Mouse (Mus musculus): ENCODE data around the gene Dnm2. TPM values are rescaled to one million over a fixed set of nuclear protein-coding genes. Genes with fewer than 3 reads are reported as not detected.
"Not testable (repeated sequence)": the region's sequence is repeated elsewhere in the genome, so short reads cannot be mapped to it uniquely, and the experiment has no call there.

The Dnm2 gene
- polyA plus RNA-seq, 1 experiment from 2014 or later, result 63.2 TPM

DNA sequence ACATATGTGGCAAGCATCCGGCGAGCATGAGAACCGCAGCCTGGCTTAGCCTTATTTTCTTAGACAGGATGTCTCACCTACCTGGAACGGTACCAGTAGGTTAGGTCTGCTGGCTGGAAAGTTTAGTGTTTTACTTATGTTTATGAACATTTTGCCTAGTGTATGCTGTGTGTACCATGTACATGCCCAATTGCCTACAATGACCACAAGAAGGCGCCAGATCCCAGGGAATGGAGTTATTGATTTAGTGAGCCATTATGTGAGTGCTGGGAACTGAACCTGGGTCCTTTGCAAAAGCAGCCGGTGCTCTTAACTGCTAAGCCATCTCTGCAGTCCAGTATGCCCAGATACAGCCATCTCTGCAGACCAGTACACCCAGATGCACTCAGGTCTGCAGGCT lies 53.0 kb downstream of the Dnm2 start:
- H3K4me1 ChIP-seq (ENCODE audit: control insufficient read depth, insufficient read depth, low read length), result no peaks in the 10 kb centered on the region
- peaks cover 39% of the 10 kb centered on the region for H3K36me3 ChIP-seq (ENCODE audit: control insufficient read depth, insufficient read depth, low read length)
- H3K4me3 ChIP-seq (ENCODE audit: low read depth, low read length), result no peak overlapping the region
- H3K27ac ChIP-seq (ENCODE audit: low read length), result no peak overlapping the region
- ATAC-seq, result no peak
- no peak overlapping the region for H3K4me2 ChIP-seq (ENCODE audit: low read length)
- no peaks in the 10 kb centered on the region for H3K9me3 ChIP-seq (replicated peaks; ENCODE audit: control insufficient read depth, low read length, poor library complexity, severe bottlenecking)
- H3K9ac ChIP-seq (ENCODE audit: low read depth, low read length), result no peak overlapping the region
- 98% methylated on average over 6 of the region's 6 CpGs for WGBS
- H3K27me3 ChIP-seq (ENCODE audit: control insufficient read depth, insufficient read depth, low read depth, low read length), result no peaks in the 10 kb centered on the region

DNA sequence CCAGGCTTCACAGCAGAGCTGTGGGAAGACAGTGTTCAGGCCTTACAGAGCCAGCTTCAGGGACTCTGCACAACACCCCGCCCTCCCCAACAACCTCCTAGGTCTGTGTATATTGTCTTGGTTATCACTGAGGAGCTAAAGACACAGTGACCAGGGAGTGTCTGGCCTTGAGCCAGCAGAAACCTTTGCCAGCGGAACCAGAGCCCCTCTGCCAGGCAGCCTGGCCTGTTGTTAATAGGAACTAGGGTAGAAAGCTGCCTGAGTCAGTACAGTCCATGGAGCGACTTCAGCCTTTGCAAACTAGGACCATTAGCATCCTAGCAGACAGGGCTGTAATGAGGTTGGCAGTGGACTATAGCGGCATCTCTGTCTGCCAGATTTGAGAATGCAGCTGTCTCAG lies 59.4 kb downstream of the Dnm2 start:
- peaks cover 25% of the 10 kb centered on the region for H3K36me3 ChIP-seq (ENCODE audit: control insufficient read depth, insufficient read depth, low read length)
- no peaks in the 10 kb centered on the region for H3K4me1 ChIP-seq (ENCODE audit: control insufficient read depth, insufficient read depth, low read length)
- ATAC-seq, result no peak
- H3K27me3 ChIP-seq (ENCODE audit: control insufficient read depth, insufficient read depth, low read depth, low read length), result no peaks in the 10 kb centered on the region
- no peak overlapping the region for H3K9ac ChIP-seq (ENCODE audit: low read depth, low read length)
- no peaks in the 10 kb centered on the region for H3K9me3 ChIP-seq (replicated peaks; ENCODE audit: control insufficient read depth, low read length, poor library complexity, severe bottlenecking)
- no peak overlapping the region for H3K4me2 ChIP-seq (ENCODE audit: low read length)
- H3K27ac ChIP-seq (ENCODE audit: low read length), result no peak overlapping the region
- 94% methylated on average over 4 of the region's 4 CpGs for WGBS
- no peak overlapping the region for H3K4me3 ChIP-seq (ENCODE audit: low read depth, low read length)

DNA sequence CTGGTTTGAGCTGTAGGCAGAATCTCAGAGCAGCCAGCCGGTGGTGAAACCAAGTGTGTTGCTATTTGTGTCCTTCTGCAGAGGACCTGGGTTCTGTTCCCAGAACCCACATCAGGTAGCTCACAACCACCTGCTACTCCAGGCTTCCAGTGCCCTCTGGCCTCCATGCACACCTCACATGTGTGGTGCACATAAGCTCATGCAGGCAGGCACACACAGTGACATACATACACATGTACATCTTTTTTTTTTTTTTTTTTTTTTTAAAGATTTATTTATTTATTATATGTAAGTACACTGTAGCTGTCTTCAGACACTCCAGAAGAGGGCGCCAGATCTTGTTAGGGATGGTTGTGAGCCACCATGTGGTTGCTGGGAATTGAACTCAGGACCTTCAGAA lies 63.5 kb downstream of the Dnm2 start:
- not testable (repeated sequence) for H3K9me3 ChIP-seq (replicated peaks; ENCODE audit: control insufficient read depth, low read length, poor library complexity, severe bottlenecking); H3K4me1 ChIP-seq (ENCODE audit: control insufficient read depth, insufficient read depth, low read length); H3K9ac ChIP-seq (ENCODE audit: low read depth, low read length); ATAC-seq; H3K27me3 ChIP-seq (ENCODE audit: control insufficient read depth, insufficient read depth, low read depth, low read length); H3K27ac ChIP-seq (ENCODE audit: low read length); H3K4me3 ChIP-seq (ENCODE audit: low read depth, low read length); H3K4me2 ChIP-seq (ENCODE audit: low read length)
- 93% methylated on average over 1 of the region's 2 CpGs for WGBS
- peaks cover 29% of the 10 kb centered on the region for H3K36me3 ChIP-seq (ENCODE audit: control insufficient read depth, insufficient read depth, low read length)

DNA sequence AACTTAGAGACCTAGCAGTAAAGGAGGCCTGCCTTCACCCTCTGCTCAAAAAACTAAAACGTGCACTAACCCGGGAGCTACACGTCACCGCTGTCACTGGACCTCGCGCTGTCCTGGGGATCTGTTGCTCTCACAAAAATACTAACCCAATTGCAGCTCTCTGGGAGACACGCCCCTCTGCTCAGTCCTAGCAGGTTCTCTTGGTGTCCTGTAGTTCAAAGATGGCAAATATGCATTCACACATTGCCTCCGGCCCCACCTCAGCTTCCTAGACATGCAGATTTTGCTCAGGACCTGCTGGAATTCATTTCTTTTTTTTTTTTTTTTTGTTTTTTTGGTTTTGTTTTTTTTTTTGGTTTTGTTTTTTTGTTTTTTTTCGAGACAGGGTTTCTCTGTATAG lies 66.0 kb downstream of the Dnm2 start:
- H3K27me3 ChIP-seq (ENCODE audit: control insufficient read depth, insufficient read depth, low read depth, low read length), result no peaks in the 10 kb centered on the region
- H3K4me3 ChIP-seq (ENCODE audit: low read depth, low read length), result no peak overlapping the region
- 91% methylated on average over 9 of the region's 9 CpGs for WGBS
- peaks cover 17% of the 10 kb centered on the region for H3K36me3 ChIP-seq (ENCODE audit: control insufficient read depth, insufficient read depth, low read length)
- no peak for ATAC-seq
- H3K4me2 ChIP-seq (ENCODE audit: low read length), result no peak overlapping the region
- no peak overlapping the region for H3K27ac ChIP-seq (ENCODE audit: low read length)
- H3K4me1 ChIP-seq (ENCODE audit: control insufficient read depth, insufficient read depth, low read length), result no peaks in the 10 kb centered on the region
- no peak overlapping the region for H3K9ac ChIP-seq (ENCODE audit: low read depth, low read length)
- H3K9me3 ChIP-seq (replicated peaks; ENCODE audit: control insufficient read depth, low read length, poor library complexity, severe bottlenecking), result no peaks in the 10 kb centered on the region

DNA sequence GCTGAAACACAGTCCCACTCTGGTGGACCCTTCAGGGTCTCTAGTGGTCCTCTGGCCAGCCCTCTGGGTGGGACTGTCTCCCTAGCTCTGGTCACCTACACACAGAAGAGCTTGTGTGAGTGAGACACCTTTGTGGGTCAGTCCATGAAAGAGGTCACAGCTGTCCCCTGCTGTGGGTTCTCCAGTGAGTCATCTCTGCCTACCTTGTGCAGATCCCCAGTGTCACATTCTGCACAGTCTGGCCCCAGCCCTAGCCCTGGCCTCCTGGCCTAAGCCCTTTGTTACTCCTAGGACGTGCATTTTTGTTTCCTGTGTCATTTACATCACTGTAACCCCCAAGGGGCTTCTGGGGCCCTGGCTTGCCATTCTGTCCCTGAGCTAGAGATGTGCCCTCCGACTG lies 69.2 kb downstream of the Dnm2 start:
- no peak overlapping the region for H3K4me2 ChIP-seq (ENCODE audit: low read length)
- no peaks in the 10 kb centered on the region for H3K9me3 ChIP-seq (replicated peaks; ENCODE audit: control insufficient read depth, low read length, poor library complexity, severe bottlenecking)
- H3K36me3 ChIP-seq (ENCODE audit: control insufficient read depth, insufficient read depth, low read length), result peaks cover 13% of the 10 kb centered on the region
- no peak for ATAC-seq
- H3K4me3 ChIP-seq (ENCODE audit: low read depth, low read length), result no peak overlapping the region
- WGBS, result 48% methylated on average over 2 of the region's 2 CpGs
- no peak overlapping the region for H3K27ac ChIP-seq (ENCODE audit: low read length)
- H3K4me1 ChIP-seq (ENCODE audit: control insufficient read depth, insufficient read depth, low read length), result no peaks in the 10 kb centered on the region
- no peak overlapping the region for H3K9ac ChIP-seq (ENCODE audit: low read depth, low read length)
- no peaks in the 10 kb centered on the region for H3K27me3 ChIP-seq (ENCODE audit: control insufficient read depth, insufficient read depth, low read depth, low read length)

DNA sequence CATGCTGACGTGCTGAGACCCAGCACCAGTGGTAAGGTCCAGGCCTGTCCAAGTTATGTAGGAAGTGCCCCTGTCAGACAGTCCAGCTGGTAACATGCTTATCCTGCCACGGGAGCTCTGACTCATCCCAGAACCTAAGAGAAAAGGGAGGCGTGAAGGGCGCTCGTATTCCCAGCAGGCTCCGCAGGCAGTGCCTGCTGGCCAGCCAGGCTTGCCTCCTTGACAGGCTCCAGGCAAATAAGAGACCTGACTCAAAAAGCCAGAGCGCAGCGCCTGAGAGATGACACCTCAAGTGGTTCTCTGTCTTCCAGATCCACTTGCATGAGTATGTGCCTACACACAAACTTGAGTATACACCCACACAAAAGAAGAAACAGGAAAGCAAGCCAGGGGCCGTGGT lies 70.0 kb downstream of the Dnm2 start:
- ATAC-seq, result no peak
- Histone ChIP-seq H3K4me3 (ENCODE audit: low read depth, low read length) (no peak overlapping the region), H3K36me3 (ENCODE audit: control insufficient read depth, insufficient read depth, low read length) (peaks cover 14% of the 10 kb centered on the region), H3K4me2 (ENCODE audit: low read length) (no peak overlapping the region), H3K27me3 (ENCODE audit: control insufficient read depth, insufficient read depth, low read depth, low read length) (no peaks in the 10 kb centered on the region), H3K27ac (ENCODE audit: low read length) (no peak overlapping the region), H3K9me3 (replicated peaks; ENCODE audit: control insufficient read depth, low read length, poor library complexity, severe bottlenecking) (no peaks in the 10 kb centered on the region), H3K4me1 (ENCODE audit: control insufficient read depth, insufficient read depth, low read length) (no peaks in the 10 kb centered on the region), H3K9ac (ENCODE audit: low read depth, low read length) (no peak overlapping the region)
- WGBS, result 89% methylated on average over 9 of the region's 9 CpGs

DNA sequence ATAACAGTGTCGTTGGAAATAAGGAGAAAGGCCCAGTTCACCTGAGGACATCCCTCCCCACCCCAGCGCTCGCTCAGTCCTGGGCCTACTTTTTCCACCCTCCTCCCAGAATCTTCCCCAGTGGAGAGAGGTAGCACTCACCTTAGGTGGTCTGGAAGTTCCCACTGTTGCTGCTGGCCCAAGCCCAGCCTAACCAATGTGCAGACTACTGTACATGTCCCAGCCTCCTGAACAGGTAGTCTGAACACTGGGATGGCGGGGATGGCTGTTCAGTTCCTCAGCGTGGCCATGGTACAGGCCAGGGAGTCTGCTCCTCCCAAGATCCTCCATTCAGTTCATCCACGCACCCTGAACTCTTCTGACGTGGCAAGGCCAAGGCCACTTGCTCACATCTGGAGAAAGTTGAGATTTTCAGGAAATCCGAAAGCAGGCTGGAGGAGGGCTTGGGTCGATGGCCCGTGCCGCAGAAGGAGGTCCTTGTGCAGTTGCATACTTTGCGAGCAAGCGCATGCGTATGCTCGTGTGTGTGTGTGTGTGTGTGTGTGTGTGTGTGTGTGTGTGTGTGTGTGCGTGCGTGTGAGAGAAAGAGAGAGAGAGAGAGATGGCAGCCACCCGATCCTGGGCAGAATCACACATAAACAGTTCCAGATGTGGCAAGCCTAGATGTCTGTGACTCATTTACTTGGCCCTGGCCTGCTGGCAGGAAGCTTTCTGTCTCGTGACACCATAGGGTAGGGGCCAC lies 71.8 kb downstream of the Dnm2 start:
- Histone ChIP-seq H3K36me3 (ENCODE audit: control insufficient read depth, insufficient read depth, low read length) (peaks cover 12% of the 10 kb centered on the region), H3K27me3 (ENCODE audit: control insufficient read depth, insufficient read depth, low read depth, low read length) (no peaks in the 10 kb centered on the region), H3K9me3 (replicated peaks; ENCODE audit: control insufficient read depth, low read length, poor library complexity, severe bottlenecking) (no peaks in the 10 kb centered on the region), H3K4me3 (ENCODE audit: low read depth, low read length) (no peak overlapping the region), H3K9ac (ENCODE audit: low read depth, low read length) (no peak overlapping the region), H3K27ac (ENCODE audit: low read length) (no peak overlapping the region), H3K4me1 (ENCODE audit: control insufficient read depth, insufficient read depth, low read length) (no peaks in the 10 kb centered on the region), H3K4me2 (ENCODE audit: low read length) (no peak overlapping the region)
- WGBS, result 90% methylated on average over 19 of the region's 19 CpGs
- no peak for ATAC-seq

DNA sequence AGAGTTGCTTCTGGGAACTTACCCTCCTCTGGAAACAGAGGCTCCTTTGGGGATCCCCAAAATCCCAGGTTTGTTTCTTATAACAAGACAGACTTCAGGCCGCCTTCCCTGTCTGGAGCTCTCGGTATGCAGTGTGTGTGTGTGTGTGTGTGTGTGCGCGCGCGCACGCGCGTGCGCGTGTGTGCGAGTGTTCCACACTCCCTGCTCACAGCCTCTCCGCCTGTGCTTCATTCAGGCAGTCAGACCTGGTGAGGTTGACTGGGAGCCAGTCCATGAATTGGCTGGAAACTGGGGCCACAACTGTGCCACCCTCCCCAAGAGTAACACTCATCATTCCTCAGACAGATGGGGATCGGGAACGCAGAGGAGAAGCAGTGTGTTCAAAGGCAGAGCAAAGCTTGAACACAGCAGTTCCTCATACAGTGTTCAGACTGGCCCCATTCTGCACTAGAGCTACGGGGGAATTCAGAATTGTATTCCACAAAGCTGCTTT lies 72.4 kb downstream of the Dnm2 start:
- no peaks in the 10 kb centered on the region for H3K4me1 ChIP-seq (ENCODE audit: control insufficient read depth, insufficient read depth, low read length)
- no peak overlapping the region for H3K4me2 ChIP-seq (ENCODE audit: low read length)
- H3K27ac ChIP-seq (ENCODE audit: low read length), result no peak overlapping the region
- 93% methylated on average over 16 of the region's 16 CpGs for WGBS
- no peak overlapping the region for H3K4me3 ChIP-seq (ENCODE audit: low read depth, low read length)
- H3K9ac ChIP-seq (ENCODE audit: low read depth, low read length), result no peak overlapping the region
- H3K36me3 ChIP-seq (ENCODE audit: control insufficient read depth, insufficient read depth, low read length), result peaks cover 12% of the 10 kb centered on the region
- no peaks in the 10 kb centered on the region for H3K27me3 ChIP-seq (ENCODE audit: control insufficient read depth, insufficient read depth, low read depth, low read length)
- ATAC-seq, result no peak
- H3K9me3 ChIP-seq (replicated peaks; ENCODE audit: control insufficient read depth, low read length, poor library complexity, severe bottlenecking), result no peaks in the 10 kb centered on the region

DNA sequence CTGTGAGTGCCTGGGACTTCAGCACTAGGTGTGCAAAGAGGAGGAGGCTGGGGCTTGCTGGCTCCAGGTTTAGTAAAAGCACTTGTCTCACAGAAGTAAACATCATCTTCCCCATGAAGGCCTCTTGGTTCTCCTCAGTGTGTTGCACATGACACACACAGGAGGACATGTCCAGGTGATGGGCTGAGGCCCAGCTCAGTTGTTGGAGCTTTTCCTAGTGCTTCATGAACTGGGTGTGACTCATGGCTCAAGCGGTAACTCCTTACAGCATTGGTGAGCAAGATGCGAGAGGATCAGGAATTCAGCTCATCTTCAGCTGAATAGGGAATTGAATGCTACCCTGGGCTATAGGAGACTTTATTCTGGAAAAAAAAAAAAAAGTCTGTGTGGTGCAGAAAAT lies 73.0 kb downstream of the Dnm2 start:
- no peak overlapping the region for H3K4me3 ChIP-seq (ENCODE audit: low read depth, low read length)
- 94% methylated on average over 2 of the region's 2 CpGs for WGBS
- no peak overlapping the region for H3K9ac ChIP-seq (ENCODE audit: low read depth, low read length)
- no peak for ATAC-seq
- H3K36me3 ChIP-seq (ENCODE audit: control insufficient read depth, insufficient read depth, low read length), result peaks cover 12% of the 10 kb centered on the region
- H3K27me3 ChIP-seq (ENCODE audit: control insufficient read depth, insufficient read depth, low read depth, low read length), result no peaks in the 10 kb centered on the region
- H3K9me3 ChIP-seq (replicated peaks; ENCODE audit: control insufficient read depth, low read length, poor library complexity, severe bottlenecking), result no peaks in the 10 kb centered on the region
- no peak overlapping the region for H3K4me2 ChIP-seq (ENCODE audit: low read length)
- H3K27ac ChIP-seq (ENCODE audit: low read length), result no peak overlapping the region
- no peaks in the 10 kb centered on the region for H3K4me1 ChIP-seq (ENCODE audit: control insufficient read depth, insufficient read depth, low read length)

All from midbrain, embryonic 16.5 days (tissue).